Mouse (Mus musculus): ENCODE data around the gene Ube2s.

- no peak for TF ChIP-seq CTCF (IDR thresholded peaks at IDR 0.05; ENCODE audit: insufficient read depth, low read length)
- no peak for TF ChIP-seq POLR2A (IDR thresholded peaks at IDR 0.05; ENCODE audit: borderline replicate concordance, extremely low read depth, low read depth, low read length)
Measured at GRCm38 (mm10) chr7:4793674-4794073, 18.7 kb downstream of the Ube2s start.
